Mouse (Mus musculus): ENCODE data around the gene Prnd. TPM values are rescaled to one million over a fixed set of nuclear protein-coding genes. Genes with fewer than 3 reads are reported as not detected.

Prnd gene
- total RNA-seq, 2 experiments from 2014 or later: not detected

- DNase-seq (ENCODE audit: low spot score in 2 of 2): peak in 1 of 2 experiments; percentile 1
These were observed 30.2 kb downstream of the Prnd start for GRCm38 (mm10) chr2:131980866-131981265.

GRCm38 (mm10) chr2:131982546-131983196 lies 32.0 kb downstream of the Prnd start:
- peak; percentile 60 to 70 for DNase-seq (ENCODE audit: low spot score in 2 of 2)

DNA sequence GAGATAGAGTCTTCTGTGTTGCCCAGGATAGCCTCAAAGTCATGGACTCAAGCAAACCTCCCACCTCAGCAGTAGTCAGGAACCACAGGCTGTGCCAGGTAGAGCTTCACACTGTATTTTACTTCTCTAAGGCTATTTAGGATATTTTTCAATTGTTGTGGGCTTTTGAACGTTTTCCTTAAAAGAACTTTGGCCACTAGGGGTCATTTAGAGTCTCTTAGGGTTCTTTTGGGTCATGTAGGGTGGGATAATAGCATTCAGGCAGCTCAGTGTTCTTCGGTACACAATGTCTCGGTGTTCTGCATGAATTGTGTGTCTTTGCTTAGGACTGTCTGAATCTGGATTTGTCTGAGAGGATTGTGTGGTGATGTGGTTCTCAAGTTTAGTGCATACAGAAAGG lies 37.3 kb downstream of the Prnd start:
- no peak for DNase-seq (ENCODE audit: low spot score in 2 of 2)

DNA sequence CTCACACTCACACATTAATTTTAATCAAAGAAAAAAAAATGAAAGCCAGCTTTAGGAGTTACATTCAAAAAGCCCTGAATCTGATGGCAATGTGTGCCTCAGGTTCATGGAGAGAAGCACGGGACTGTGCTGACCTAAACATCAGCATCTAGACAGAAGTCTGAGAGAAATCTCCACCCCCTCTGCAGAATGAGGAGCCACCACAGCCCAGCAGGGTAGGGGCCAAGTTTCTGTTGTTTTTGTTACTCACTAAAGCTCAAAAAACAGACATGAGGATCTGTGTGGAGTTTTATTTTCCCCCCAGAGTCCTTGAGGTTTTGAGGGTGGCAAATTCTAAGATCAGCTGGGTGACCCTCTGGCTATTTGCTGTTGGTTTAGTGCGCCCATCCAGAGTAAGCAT lies 37.9 kb downstream of the Prnd start:
- DNase-seq (ENCODE audit: low spot score in 2 of 2): no peak

DNA sequence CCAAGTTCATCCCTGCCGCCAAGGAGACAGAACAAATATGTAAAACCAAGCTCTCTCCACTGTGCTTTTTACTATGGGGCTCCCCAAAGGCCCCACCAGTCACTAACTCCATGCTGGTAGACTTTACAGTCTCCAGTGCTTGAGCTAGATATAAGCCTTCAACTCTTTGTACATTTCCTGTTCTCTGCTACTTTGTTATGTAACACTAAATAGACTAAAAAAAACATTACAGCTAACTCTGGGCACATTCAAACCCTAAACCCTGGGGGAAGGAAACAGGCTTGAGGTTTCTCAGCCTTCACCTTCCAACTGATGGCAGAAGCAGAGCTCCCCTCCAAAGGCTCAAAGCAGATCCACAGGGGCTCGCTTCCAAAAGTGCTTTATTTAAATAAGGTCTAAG lies 41.8 kb downstream of the Prnd start:
- DNase-seq (ENCODE audit: low spot score in 2 of 2): peak in 1 of 2 experiments; percentile 11

DNA sequence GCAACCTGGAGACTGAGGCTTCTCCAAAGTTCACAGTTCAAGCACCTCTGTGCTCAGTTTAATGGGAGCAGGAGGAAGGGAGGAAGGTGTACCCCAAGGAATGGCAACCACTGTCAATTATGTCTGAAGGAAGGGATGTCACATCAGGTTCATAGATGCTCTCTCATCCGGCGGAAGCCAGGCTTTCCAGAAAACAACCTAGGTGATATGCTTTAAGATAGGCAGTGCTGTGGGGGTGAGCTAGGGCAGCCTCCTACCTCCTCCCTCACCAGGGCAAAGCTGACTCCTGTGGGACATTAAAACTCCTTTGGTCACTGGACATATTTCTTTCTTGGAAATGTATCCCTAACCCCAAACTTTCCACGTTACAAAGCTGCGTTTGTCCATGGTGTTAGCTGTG lies 42.5 kb downstream of the Prnd start:
- DNase-seq (ENCODE audit: low spot score in 2 of 2): no peak

DNA sequence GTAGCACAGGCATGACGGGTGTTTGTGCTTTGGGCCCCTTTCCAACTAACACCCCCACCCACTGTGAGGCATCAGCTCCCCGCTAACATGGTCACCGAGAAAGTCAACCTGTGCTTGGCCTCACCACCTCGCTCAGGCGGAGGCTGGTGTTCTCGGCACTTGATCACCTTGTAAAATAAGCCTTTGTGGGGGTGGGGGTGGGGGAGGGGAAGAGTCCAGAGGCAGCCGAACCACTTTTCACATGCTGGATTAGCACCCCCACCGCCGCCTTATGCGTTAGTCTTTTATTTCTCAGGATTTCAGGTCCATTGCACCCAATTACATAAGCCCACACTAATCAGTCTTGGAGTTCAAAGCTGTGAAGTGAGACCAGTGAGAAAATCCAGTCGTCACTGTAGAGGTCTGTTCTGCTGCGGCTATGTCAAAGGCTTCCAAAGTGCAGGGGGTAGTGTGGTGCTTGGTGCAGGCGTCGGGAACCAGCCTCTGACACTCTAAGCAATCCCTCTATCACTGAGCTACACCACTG lies 43.0 kb downstream of the Prnd start:
- no peak for DNase-seq (ENCODE audit: low spot score in 2 of 2)

DNA sequence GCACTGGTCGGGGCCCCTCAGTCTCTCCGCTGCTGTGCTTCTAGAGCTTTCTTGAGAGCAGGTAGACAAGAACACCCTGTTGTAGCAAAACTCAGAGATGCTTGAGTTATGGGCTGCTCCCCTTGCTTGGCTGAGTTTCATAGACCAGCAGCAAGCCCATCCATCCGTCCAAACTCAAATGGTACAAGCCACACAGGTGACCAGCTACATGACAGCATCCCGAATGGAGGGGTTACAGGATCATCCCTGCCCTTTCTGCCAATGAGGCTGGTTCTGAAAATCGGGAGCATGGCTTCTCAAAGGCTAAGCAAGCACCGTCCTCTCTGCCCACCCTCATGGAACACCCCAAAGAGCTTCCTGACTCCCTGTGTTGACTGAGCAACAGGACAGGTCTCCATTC lies 44.3 kb downstream of the Prnd start:
- DNase-seq (ENCODE audit: low spot score in 2 of 2): no peak

DNA sequence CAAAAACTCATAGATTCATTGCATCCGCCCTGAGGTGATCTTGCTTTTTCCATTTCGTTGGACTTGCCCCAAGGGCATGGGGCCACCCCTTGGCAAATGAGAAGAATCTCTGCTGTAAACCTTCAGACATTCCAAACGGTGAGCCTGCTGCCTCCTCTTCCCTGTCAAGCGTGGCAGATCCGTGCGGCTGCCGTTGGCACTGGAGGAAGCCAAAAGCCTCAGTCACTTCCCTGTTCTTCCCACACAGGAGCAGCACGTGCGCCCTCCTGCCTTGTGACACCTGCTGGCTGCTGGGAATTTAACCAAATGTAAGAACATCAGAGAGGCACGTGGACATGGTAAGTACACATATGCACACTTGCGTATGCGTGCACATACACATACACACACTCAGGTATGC lies 45.1 kb downstream of the Prnd start:
- DNase-seq (ENCODE audit: low spot score in 2 of 2): peak; percentile 53 to 57

DNA sequence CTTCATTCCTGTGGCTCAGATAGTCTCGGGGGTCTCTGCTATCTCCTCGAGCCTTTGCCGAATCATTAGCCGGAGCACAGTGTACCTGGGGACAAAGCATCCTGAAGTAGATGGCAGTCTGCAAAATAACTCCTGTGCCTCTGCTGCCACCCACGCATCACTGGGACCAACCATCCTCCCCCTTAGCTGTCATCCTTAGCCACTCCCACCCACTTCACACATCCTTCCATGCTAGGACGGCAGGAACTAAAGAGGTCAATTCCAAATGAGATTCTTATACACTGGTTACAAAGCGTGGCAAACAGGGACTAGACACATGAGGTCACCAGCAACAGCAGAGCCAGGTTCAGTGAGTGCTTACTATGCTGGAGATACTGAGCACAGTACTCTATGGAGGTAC lies 45.7 kb downstream of the Prnd start:
- DNase-seq (ENCODE audit: low spot score in 2 of 2): peak in 1 of 2 experiments; percentile 40

- DNase-seq (ENCODE audit: low spot score in 2 of 2): no peak
These were observed 46.7 kb downstream of the Prnd start for GRCm38 (mm10) chr2:131997356-131997755.

DNA sequence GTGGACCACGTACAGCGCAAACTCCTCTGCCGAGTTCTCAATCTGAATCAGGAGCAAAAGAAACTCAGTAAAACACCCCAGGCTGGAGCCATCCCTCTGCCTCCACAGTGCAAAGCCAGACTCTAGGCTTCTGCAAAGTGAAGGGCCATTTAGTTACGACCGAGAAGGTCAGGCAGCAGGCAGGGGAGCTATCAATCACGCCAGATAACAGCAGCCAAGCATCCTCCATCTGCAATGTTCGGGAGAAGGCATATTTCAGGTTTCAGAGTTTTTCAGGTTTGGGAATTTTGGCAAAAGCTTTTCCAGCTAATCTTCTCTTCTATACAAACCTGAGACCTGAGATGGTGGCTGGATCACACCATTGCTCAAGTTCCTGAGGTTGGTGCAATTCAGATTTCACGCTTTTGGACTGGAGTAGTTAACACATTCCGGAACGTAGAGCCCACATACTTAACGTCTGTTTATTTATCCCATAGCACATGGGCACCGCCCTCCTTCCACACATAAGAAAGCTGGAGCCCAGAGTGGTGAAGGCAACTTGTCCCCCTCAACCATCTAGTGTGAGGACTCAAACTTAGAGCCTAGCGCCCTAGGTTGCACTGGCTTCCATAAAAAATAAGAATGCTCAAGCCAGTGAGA lies 51.2 kb downstream of the Prnd start:
- no peak for DNase-seq (ENCODE audit: low spot score in 2 of 2)

DNA sequence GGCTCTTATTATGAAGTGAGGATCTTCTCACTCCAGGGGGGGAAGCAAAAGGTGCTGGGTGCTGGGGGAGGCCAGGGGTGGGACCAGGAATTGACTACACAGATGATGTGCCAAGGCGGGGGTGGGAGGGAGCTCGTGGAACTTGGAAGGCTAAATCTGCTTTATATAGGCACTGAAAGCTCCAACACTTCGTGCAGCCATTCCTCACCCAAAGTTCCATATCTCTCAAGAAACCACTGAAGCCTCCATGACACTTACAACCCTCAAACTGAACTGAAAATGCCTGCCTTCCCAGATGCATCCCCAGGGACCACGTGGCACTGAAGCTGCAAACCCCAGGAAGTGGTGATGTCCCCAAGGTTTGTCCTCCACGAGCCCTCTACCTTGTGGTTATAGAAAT lies 53.3 kb downstream of the Prnd start:
- no peak for DNase-seq (ENCODE audit: low spot score in 2 of 2)

DNA sequence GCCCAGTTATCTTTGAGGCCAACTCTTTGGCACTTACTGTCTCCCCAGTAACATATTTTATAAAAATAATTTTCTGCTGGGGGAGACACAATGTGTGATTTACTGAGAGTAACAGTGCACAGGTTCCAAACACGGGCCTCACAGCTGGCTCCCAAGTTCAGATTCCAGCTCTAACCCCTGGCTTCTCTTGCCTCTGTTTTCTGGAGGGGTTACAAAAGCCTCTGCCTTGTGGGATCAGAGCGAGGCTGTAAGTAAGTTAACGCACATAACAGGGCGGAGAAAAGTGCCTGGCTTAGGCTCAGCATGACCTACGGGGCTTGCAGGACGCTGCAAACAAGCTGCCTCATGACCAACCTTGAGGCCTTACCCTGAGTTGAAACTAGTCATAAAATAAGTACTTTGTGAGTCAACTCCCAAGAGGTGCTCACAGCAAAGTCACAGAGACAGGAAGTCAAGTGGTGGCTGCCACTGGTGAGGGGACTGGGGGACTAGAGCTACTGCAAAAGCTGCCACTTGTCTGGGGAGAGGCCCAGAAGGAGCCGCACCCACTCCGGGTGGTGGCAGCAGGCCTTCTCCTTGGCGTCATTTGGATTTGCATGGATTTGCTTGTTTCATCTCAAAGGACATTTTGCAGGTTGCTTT lies 54.0 kb downstream of the Prnd start:
- no peak for DNase-seq (ENCODE audit: low spot score in 2 of 2)

GRCm38 (mm10) chr2:132005445-132005844 lies 54.8 kb downstream of the Prnd start:
- no peak for DNase-seq (ENCODE audit: low spot score in 2 of 2)

Other genes starting within 250 kb of the Prnd start
- gene Erv3, start 91.1 kb upstream of the Prnd start, total RNA-seq (2021): under 1 TPM; 0.09 to 0.23 TPM
- 100 to 1,000 TPM; 867 to 903 TPM for gene Prnp, start 40.9 kb upstream of the Prnd start, total RNA-seq (2021)
- gene Prn, start 40.9 kb upstream of the Prnd start, total RNA-seq (2021): not detected
- gene Rassf2, start 79.4 kb downstream of the Prnd start, total RNA-seq (2021): 10 to 100 TPM; 42.8 to 47.5 TPM
- 100 to 1,000 TPM; 137 to 143 TPM for gene Slc23a2, start 194.2 kb downstream of the Prnd start, total RNA-seq (2021)